Mouse (Mus musculus) ES-Bruce4 (cell line): ENCODE data around the gene Kdelr1.

Source experiments
- CTCF ChIP-seq: IDR thresholded peaks from one replicate; pipeline ENCODE4 v1.8.1; 2011; ENCODE audit warnings: low read depth, low read length
- POLR2A ChIP-seq: IDR thresholded peaks from one replicate; pipeline ENCODE4 v1.8.1; 2011; ENCODE audit warnings: low read length; ENCODE audit not compliant: insufficient read depth

DNA sequence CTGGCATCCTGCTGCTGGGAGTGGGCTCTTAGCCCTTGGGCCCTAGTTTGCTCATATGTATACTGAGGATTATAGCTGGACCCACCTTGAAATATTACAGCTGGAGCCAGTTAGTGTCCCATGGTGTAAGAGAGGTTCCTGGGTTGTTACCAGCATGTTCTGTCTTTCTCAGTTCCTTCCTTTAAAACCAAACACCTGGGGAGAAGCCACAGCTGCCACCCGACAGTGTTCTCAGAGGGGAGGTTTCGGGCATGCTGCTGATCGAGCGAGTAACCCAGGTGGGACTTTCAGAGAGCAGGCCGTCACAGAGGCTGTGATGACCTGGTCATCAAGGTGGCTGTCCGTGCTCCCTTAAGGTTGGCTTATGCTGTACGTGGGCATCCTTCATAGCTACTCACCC, 4.3 kb downstream of the Kdelr1 start:
- TF ChIP-seq CTCF (no peak), POLR2A (no peak)
